Mouse (Mus musculus): ENCODE measurements around the gene Klra10. TPM values are rescaled to one million over a fixed set of nuclear protein-coding genes. Genes with fewer than 3 reads are reported as not detected.

Klra10 gene
- polyA plus RNA-seq (2015; fragmentation: Illumina TruSeq; extraction: RNeasy Lipid Tissue Mini Kit (QIAGEN cat#74804); ENCODE audit: insufficient read depth, low replicate concordance), result 4.2 TPM

DNA sequence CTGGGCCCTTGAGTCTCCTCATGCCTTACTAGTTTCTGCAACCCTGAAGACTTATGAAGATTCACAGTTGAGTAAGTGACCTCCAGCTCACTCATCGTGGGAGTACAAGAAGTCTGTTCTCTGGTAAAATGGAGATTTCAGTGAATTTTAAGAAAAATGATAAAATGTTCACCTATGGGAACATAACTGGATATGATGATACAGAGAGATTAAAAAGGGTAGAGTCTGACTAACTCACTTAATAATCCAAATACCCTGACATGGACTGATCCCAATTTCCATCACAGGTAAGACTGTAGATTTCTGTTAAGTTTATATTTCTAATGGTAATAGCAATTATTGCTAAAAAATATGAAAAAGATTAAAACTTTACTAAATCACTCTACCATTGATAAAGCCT lies at the start of gene Klra10:
Gene Klra10, minus strand, starts transcription at position 101 of the 400 bp plus-strand sequence.

DNA sequence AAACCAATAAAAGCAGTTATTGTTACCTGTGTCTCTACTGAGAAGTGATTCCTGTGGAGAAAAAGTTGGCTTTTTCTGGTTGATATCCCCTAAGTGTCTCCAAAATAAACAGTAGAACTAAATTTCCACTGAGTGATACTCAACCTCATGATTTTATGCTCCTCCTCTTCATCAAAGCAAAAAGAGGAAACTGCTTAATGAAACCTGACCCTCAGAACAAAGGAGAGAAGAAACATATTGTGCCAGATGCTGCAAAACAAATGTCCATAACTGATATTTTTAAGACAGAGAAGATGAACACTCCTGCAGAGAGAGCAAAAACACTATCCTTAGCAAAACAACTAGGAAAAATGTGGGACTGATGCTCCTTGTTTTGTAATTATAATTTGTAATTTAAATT lies 48.5 kb downstream of the Klra10 start, which contains the start of gene Klra7:
Gene Klra7, minus strand, starts transcription at position 101 of the 400 bp plus-strand sequence.

Other genes starting within 250 kb of the Klra10 start
- gene Klra4, start 214.7 kb downstream of the Klra10 start, polyA plus RNA-seq (2015; fragmentation: Illumina TruSeq; extraction: RNeasy Lipid Tissue Mini Kit (QIAGEN cat#74804); ENCODE audit: insufficient read depth, low replicate concordance), result 15.0 TPM
- gene Klra8, start 152.0 kb downstream of the Klra10 start, polyA plus RNA-seq (2015; fragmentation: Illumina TruSeq; extraction: RNeasy Lipid Tissue Mini Kit (QIAGEN cat#74804); ENCODE audit: insufficient read depth, low replicate concordance), result 31.1 TPM
- gene Klra9, start 88.8 kb downstream of the Klra10 start, polyA plus RNA-seq (2015; fragmentation: Illumina TruSeq; extraction: RNeasy Lipid Tissue Mini Kit (QIAGEN cat#74804); ENCODE audit: insufficient read depth, low replicate concordance), result 11.2 TPM
- 18.6 TPM for gene Klra7, start 48.6 kb downstream of the Klra10 start, polyA plus RNA-seq (2015; fragmentation: Illumina TruSeq; extraction: RNeasy Lipid Tissue Mini Kit (QIAGEN cat#74804); ENCODE audit: insufficient read depth, low replicate concordance)
- gene Klra3, start 55.6 kb upstream of the Klra10 start, polyA plus RNA-seq (2015; fragmentation: Illumina TruSeq; extraction: RNeasy Lipid Tissue Mini Kit (QIAGEN cat#74804); ENCODE audit: insufficient read depth, low replicate concordance), result 9.0 TPM
- gene Klra1, start 104.9 kb upstream of the Klra10 start, polyA plus RNA-seq (2015; fragmentation: Illumina TruSeq; extraction: RNeasy Lipid Tissue Mini Kit (QIAGEN cat#74804); ENCODE audit: insufficient read depth, low replicate concordance), result 6.6 TPM

Measured in spleen, adult 10 weeks (tissue).